Mouse (Mus musculus): ENCODE results near the gene Clpsl2. TPM values are rescaled to one million over a fixed set of nuclear protein-coding genes. Genes with fewer than 3 reads are reported as not detected.

Clpsl2 gene
- polyA plus RNA-seq, 1 experiment from 2014 or later: not detected

DNA sequence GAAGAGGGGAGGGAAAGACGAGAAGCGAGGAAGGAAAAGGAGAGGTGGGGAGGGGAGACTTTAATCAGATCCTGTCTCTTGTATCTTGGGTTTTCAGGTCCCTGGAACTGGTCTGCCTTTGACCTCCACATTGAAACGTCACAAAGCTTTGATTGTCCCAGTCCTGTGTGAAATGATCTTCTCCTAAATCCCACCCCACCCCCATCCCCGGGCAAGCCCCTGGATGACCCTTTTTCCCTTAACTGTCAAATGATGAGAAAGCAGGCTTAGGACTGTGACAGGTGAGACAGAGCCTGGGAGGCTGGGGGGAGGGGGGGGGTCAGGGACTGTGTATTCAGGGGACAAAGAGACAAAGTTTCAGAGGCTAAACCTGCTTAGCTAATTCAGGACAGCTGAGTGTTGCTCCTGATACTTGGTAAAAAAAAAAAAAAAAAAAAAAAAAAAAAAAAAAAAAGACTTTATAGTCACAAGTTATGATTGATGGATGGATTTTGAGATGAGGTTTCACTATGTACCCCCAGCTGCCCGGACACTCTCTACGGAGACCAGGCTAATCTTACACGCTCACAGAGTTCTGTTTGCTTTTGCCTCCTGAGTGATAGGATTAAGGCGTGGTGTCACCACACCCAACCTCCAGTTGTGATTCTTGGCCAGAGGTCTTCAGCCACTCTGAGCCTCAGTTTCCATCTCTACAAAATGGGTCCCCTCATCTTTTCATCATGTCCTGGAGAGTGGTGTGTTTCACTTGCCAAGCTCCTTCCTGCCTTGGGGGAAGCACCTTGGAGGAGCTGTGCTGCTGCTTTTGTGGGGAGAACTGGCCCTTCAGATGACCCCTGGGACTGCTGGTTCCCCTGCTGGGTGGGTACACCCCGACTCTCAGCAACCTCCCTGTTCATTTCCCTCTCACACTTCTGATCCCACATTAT is 37.3 kb upstream of the Clpsl2 start:
- no peak overlapping the region for H3K27ac ChIP-seq (ENCODE audit: low read depth, low read length)
- no peaks in the 10 kb centered on the region; the same call in 1 of the 2 replicates for H3K4me1 ChIP-seq (replicated peaks; ENCODE audit: control insufficient read depth, insufficient read depth, low read length)
- no peak for ATAC-seq (ENCODE audit: low FRiP score)
- peak; percentile 42 for DNase-seq (ENCODE audit: low spot score)
- 33% methylated on average over 9 of the region's 9 CpGs for whole genome bisulfite sequencing
- no peak overlapping the region for H3K4me2 ChIP-seq (replicated peaks; ENCODE audit: low read depth, low read length)
- no peaks in the 10 kb centered on the region; the same call in 1 of the 2 replicates for H3K27me3 ChIP-seq (ENCODE audit: control insufficient read depth, insufficient read depth, low read length)
- H3K9ac ChIP-seq (ENCODE audit: low read depth, low read length): no peak overlapping the region
- no peaks in the 10 kb centered on the region for H3K36me3 ChIP-seq (ENCODE audit: control insufficient read depth, insufficient read depth, low read length)
- no peak overlapping the region for H3K4me3 ChIP-seq (ENCODE audit: low read depth, low read length)
- no peaks in the 10 kb centered on the region for H3K9me3 ChIP-seq (ENCODE audit: control insufficient read depth, low read length)

DNA sequence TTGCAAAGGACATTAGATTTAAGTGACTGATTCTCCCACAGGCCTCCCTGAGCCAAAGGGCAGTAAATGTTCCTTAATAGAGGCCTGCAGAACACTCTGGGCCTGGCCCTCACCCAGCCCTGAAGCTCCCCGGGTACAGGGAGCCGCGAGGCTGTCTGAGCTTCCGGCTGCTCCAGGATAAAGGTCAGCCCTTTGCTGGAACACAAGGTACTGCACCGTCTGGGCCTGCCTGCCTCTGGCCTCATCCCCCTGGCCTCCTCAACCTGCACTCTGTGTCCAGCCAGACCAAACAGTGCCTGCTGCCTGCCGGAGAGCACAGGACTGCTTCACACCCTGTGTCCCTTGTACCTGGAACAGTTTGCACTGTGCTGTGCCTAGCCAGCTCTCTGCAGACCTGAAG is 36.5 kb upstream of the Clpsl2 start:
- ATAC-seq (ENCODE audit: low FRiP score): no peak
- H3K27me3 ChIP-seq (ENCODE audit: control insufficient read depth, insufficient read depth, low read length): peaks cover under 1% of the 10 kb centered on the region; the same call in 1 of the 2 replicates
- no peak overlapping the region for H3K27ac ChIP-seq (ENCODE audit: low read depth, low read length)
- no peaks in the 10 kb centered on the region for H3K9me3 ChIP-seq (ENCODE audit: control insufficient read depth, low read length)
- H3K4me1 ChIP-seq (replicated peaks; ENCODE audit: control insufficient read depth, insufficient read depth, low read length): no peaks in the 10 kb centered on the region; the same call in 1 of the 2 replicates
- 53% methylated on average over 6 of the region's 6 CpGs for WGBS
- H3K4me3 ChIP-seq (ENCODE audit: low read depth, low read length): no peak overlapping the region
- no peak overlapping the region for H3K9ac ChIP-seq (ENCODE audit: low read depth, low read length)
- H3K36me3 ChIP-seq (ENCODE audit: control insufficient read depth, insufficient read depth, low read length): no peaks in the 10 kb centered on the region
- no peak for DNase-seq (ENCODE audit: low spot score)
- H3K4me2 ChIP-seq (replicated peaks; ENCODE audit: low read depth, low read length): no peak overlapping the region

DNA sequence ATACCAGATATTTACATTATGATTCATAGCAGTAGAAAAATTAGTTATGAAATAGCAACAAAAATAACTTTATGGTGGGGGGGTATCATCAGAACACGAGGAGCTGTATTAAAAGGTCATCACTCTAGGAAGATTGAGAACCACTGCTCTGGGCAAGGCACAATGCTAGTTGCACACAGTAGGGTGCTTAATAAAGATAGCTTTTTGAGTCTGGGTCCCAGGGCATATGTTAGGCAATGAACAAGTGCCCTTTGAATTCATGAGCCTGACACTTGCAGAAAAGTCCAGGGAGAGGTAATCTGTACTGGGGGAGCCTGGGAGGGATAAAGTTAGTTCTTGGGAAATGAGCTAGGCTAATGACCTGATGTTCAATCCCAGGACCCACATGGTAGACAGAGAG is 35.9 kb upstream of the Clpsl2 start:
- no peaks in the 10 kb centered on the region for H3K36me3 ChIP-seq (ENCODE audit: control insufficient read depth, insufficient read depth, low read length)
- H3K4me1 ChIP-seq (replicated peaks; ENCODE audit: control insufficient read depth, insufficient read depth, low read length): peaks cover under 1% of the 10 kb centered on the region; the same call in 1 of the 2 replicates
- H3K4me3 ChIP-seq (ENCODE audit: low read depth, low read length): no peak overlapping the region
- ATAC-seq (ENCODE audit: low FRiP score) (no peak), DNase-seq (ENCODE audit: low spot score) (no peak)
- H3K4me2 ChIP-seq (replicated peaks; ENCODE audit: low read depth, low read length): no peak overlapping the region
- peaks cover 2% of the 10 kb centered on the region; the same call in 1 of the 2 replicates for H3K27me3 ChIP-seq (ENCODE audit: control insufficient read depth, insufficient read depth, low read length)
- H3K9ac ChIP-seq (ENCODE audit: low read depth, low read length): no peak overlapping the region
- H3K9me3 ChIP-seq (ENCODE audit: control insufficient read depth, low read length): no peaks in the 10 kb centered on the region
- WGBS: 88% methylated on average over 1 of the region's 1 CpGs
- no peak overlapping the region for H3K27ac ChIP-seq (ENCODE audit: low read depth, low read length)

DNA sequence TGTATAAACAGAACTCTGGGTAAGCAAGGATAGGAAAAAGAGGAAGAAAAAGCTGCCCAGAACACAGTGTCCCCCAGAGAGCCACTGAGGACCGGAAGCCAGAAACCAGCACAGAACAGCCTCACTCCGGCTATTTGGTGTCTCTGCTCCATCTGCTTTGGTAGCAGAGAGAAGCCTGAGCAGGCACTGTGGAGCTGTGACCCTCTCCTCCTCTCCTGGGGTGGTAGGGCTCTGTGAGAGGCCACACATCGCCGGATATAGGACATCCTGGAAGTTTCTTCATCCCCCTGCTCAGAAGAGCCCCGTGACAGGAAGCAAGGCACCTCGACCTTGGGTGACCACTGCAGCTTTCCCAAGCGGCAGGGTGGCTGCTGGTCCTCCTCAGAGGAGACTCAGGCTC is 35.4 kb upstream of the Clpsl2 start:
- no peak overlapping the region for H3K27ac ChIP-seq (ENCODE audit: low read depth, low read length)
- H3K4me1 ChIP-seq (replicated peaks; ENCODE audit: control insufficient read depth, insufficient read depth, low read length): peaks cover 2% of the 10 kb centered on the region; the same call in 1 of the 2 replicates
- H3K9ac ChIP-seq (ENCODE audit: low read depth, low read length): no peak overlapping the region
- no peak for DNase-seq (ENCODE audit: low spot score)
- H3K36me3 ChIP-seq (ENCODE audit: control insufficient read depth, insufficient read depth, low read length): no peaks in the 10 kb centered on the region
- no peak for ATAC-seq (ENCODE audit: low FRiP score)
- 57% methylated on average over 7 of the region's 7 CpGs for WGBS
- H3K4me2 ChIP-seq (replicated peaks; ENCODE audit: low read depth, low read length): no peak overlapping the region
- peaks cover 4% of the 10 kb centered on the region; the same call in 1 of the 2 replicates for H3K27me3 ChIP-seq (ENCODE audit: control insufficient read depth, insufficient read depth, low read length)
- no peak overlapping the region for H3K4me3 ChIP-seq (ENCODE audit: low read depth, low read length)
- no peaks in the 10 kb centered on the region for H3K9me3 ChIP-seq (ENCODE audit: control insufficient read depth, low read length)

DNA sequence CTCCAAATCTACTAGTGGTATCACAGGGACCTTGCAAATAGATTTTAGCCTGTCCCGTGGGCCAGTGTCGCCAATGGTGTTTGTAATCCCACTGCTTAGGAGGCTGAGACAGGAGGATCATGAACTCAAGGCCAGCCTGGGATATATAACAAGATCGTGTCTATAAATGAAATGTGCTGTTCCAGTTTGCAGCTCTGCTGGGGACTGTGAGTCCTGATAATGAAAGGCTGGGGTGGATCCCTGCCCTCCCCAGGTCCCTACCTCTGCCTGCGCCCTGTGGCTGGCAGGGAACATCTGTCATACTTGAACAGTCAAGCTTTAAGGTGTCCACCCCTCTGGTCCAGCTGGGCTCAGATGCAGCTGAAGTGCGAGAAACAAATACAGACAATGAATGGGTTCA is 34.7 kb upstream of the Clpsl2 start:
- H3K4me3 ChIP-seq (ENCODE audit: low read depth, low read length): no peak overlapping the region
- no peak for ATAC-seq (ENCODE audit: low FRiP score)
- H3K36me3 ChIP-seq (ENCODE audit: control insufficient read depth, insufficient read depth, low read length): no peaks in the 10 kb centered on the region
- H3K27ac ChIP-seq (ENCODE audit: low read depth, low read length): no peak overlapping the region
- H3K9me3 ChIP-seq (ENCODE audit: control insufficient read depth, low read length): no peaks in the 10 kb centered on the region
- no peak for DNase-seq (ENCODE audit: low spot score)
- H3K4me1 ChIP-seq (replicated peaks; ENCODE audit: control insufficient read depth, insufficient read depth, low read length): peaks cover 2% of the 10 kb centered on the region; the same call in 1 of the 2 replicates
- no peak overlapping the region for H3K9ac ChIP-seq (ENCODE audit: low read depth, low read length)
- WGBS: 67% methylated on average over 5 of the region's 5 CpGs
- H3K27me3 ChIP-seq (ENCODE audit: control insufficient read depth, insufficient read depth, low read length): peaks cover 4% of the 10 kb centered on the region; the same call in 1 of the 2 replicates
- no peak overlapping the region for H3K4me2 ChIP-seq (replicated peaks; ENCODE audit: low read depth, low read length)

DNA sequence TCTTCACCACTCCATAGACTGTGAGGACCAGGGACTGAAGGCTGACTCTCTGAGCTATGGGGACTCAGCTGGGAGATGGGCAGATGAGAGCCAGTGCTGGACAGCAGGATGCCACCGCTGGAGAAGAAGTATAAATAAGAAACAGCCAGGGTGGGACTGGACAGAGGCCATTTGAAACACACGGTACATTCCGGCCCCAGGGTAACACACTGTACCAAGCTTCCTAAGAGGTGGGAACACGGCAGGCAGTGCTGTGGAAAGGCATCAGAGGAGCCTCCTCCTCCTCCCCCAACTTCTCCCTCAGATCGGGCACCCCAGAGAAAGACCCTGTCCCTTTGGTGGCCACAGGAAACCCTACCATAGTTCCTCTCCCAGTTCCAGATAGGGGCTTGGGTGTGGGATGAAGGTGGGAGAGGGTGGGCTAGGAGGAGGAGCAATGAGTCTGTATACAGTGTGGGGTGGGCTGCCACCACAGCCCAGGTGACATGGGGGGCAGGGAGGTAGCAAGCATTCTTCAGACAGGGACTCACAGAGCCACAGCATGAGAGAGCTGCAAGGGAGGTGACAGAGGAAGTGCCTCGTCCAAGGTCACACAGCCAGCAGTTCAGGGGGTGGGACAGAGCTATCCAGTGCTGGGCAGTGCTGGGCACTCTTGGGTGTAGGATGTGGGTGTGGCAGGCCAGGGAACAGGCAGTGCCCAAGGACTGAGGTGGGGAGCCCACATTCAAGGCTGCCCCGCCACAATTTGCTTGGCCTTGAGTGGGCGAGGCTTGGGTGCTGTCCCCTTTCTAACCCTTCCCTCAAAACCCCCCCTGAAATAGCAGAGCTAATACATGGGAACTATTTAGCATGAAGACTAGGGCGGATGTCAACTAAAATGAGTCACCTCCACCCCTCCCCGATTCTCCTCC is 33.5 kb upstream of the Clpsl2 start:
- Histone ChIP-seq H3K27me3 (ENCODE audit: control insufficient read depth, insufficient read depth, low read length) (peaks cover 4% of the 10 kb centered on the region; the same call in 1 of the 2 replicates), H3K4me1 (replicated peaks; ENCODE audit: control insufficient read depth, insufficient read depth, low read length) (peaks cover 2% of the 10 kb centered on the region; the same call in 1 of the 2 replicates)
- 63% methylated on average over 10 of the region's 10 CpGs for WGBS

DNA sequence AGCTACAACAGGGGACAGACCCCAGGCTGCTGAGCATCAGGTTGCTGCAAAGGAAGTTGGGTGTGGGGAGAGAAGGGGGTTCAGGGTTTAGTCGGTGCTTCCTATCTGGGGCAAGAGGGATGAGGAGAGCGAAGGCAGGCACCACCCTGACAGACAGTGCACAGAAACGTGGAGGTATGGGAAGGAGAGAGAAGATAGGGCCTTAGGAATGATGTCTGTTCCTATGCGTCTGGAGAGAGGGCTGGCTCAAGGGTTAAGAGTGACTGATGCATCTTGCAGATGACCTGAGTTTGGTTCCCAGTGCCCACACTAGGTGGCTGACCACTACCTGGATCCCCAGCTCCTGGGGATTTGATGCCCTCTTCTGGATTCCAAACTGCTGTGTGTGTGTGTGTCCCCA is 32.3 kb upstream of the Clpsl2 start:
- H3K4me2 ChIP-seq (replicated peaks; ENCODE audit: low read depth, low read length): no peak overlapping the region
- ATAC-seq (ENCODE audit: low FRiP score) (no peak), DNase-seq (ENCODE audit: low spot score) (no peak)
- H3K36me3 ChIP-seq (ENCODE audit: control insufficient read depth, insufficient read depth, low read length): no peaks in the 10 kb centered on the region
- H3K4me1 ChIP-seq (replicated peaks; ENCODE audit: control insufficient read depth, insufficient read depth, low read length): 0 out of 2 replicates have a peak, but pooled peaks cover 2% of the 10 kb centered on the region
- no peak overlapping the region for H3K4me3 ChIP-seq (ENCODE audit: low read depth, low read length)
- H3K9me3 ChIP-seq (ENCODE audit: control insufficient read depth, low read length): no peaks in the 10 kb centered on the region
- peaks cover 7% of the 10 kb centered on the region; the same call in 1 of the 2 replicates for H3K27me3 ChIP-seq (ENCODE audit: control insufficient read depth, insufficient read depth, low read length)
- 70% methylated on average over 4 of the region's 4 CpGs for WGBS
- no peak overlapping the region for H3K27ac ChIP-seq (ENCODE audit: low read depth, low read length)
- H3K9ac ChIP-seq (ENCODE audit: low read depth, low read length): no peak overlapping the region

More for the DNA sequence above, 33.5 kb upstream of the Clpsl2 start:
- no peak overlapping the region for H3K4me2 ChIP-seq (replicated peaks; ENCODE audit: low read depth, low read length)
- H3K9ac ChIP-seq (ENCODE audit: low read depth, low read length): no peak overlapping the region
- H3K27ac ChIP-seq (ENCODE audit: low read depth, low read length): no peak overlapping the region
- no peaks in the 10 kb centered on the region for H3K9me3 ChIP-seq (ENCODE audit: control insufficient read depth, low read length)
- H3K36me3 ChIP-seq (ENCODE audit: control insufficient read depth, insufficient read depth, low read length): no peaks in the 10 kb centered on the region
- ATAC-seq (ENCODE audit: low FRiP score) (no peak), DNase-seq (ENCODE audit: low spot score) (no peak)
- H3K4me3 ChIP-seq (ENCODE audit: low read depth, low read length): no peak overlapping the region

DNA sequence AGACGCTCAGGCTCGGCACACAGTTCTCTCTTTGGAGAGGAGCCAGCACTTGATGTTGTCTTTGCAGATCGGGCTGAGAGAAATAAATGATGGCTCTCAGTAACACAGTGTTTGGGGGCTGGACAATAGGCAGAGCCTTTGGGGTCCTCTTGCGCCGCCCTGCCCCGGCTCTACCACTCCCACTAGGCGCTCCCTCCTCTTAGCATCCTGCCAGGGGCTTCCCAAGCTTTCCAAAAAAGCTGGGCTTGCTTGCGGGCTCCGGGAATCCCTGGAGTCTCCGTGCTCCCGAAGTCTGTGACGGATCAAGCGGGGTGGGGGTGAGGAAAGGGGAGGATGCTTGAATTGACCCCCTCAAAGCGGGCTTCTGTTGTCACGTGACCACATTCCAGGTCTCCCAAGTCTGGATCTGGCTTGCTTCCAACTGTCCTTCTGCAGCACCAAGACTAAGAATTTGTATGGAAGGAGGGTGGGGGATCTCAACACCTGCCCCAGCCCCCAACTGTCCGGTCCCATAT is 31.7 kb upstream of the Clpsl2 start, which contains the start of gene Fkbp5:
Gene Fkbp5 (minus strand): TSS at position 87 of the 515 bp plus-strand sequence.
- H3K36me3 ChIP-seq (ENCODE audit: control insufficient read depth, insufficient read depth, low read length): no peaks in the 10 kb centered on the region
- ATAC-seq (ENCODE audit: low FRiP score): peak; percentile 48
- H3K4me1 ChIP-seq (replicated peaks; ENCODE audit: control insufficient read depth, insufficient read depth, low read length): 0 out of 2 replicates have a peak, but pooled peaks cover 2% of the 10 kb centered on the region
- 4% methylated on average over 16 of the region's 16 CpGs for WGBS
- H3K4me2 ChIP-seq (replicated peaks; ENCODE audit: low read depth, low read length): peak within 1 kb of the TSS; percentile 86
- peaks cover 9% of the 10 kb centered on the region; the same call in 1 of the 2 replicates for H3K27me3 ChIP-seq (ENCODE audit: control insufficient read depth, insufficient read depth, low read length)
- no peak within 1 kb of the TSS for H3K27ac ChIP-seq (ENCODE audit: low read depth, low read length)
- peak within 1 kb of the TSS; percentile 44 for H3K4me3 ChIP-seq (ENCODE audit: low read depth, low read length)
- H3K9me3 ChIP-seq (ENCODE audit: control insufficient read depth, low read length): no peaks in the 10 kb centered on the region
- peak within 1 kb of the TSS; percentile 73 for H3K9ac ChIP-seq (ENCODE audit: low read depth, low read length)
- DNase-seq (ENCODE audit: low spot score): peak; percentile 65
